Mouse (Mus musculus) forebrain, embryonic 15.5 days (tissue): ENCODE data around the gene Asb6. TPM values are rescaled to one million over a fixed set of nuclear protein-coding genes. Genes with fewer than 3 reads are reported as not detected.
A peak's percentile ranks its signal among the peaks of the same experiment; 100 is the strongest.

ENCODE experiments used
- ATAC-seq: fragments of 200-750 bp; cut with Nextera tagmentation; replicated peaks from 2 replicates; pipeline ENCODE4 v1.8.0; 2017; ENCODE audit warnings: mild to moderate bottlenecking, moderate TSS enrichment, moderate library complexity
- H3K27ac ChIP-seq: fragments of 300-500 bp; sonication (generic); replicated peaks from 2 replicates; pipeline ENCODE4 v1.5.1; 2015; ENCODE audit warnings: mild to moderate bottlenecking, inconsistent platforms
- H3K27me3 ChIP-seq: fragments of 300-500 bp; sonication (generic); 2 replicates; pipeline ENCODE4 v1.6.1; 2015; ENCODE audit warnings: inconsistent platforms
- H3K36me3 ChIP-seq: fragments of 300-500 bp; sonication (generic); 2 replicates; pipeline ENCODE4 v1.6.1; 2015; ENCODE audit warnings: mild to moderate bottlenecking, inconsistent platforms
- H3K4me1 ChIP-seq: fragments of 300-500 bp; sonication (generic); 2 replicates; pipeline ENCODE4 v1.6.1; 2015; ENCODE audit warnings: inconsistent platforms
- H3K4me2 ChIP-seq: fragments of 300-500 bp; sonication (generic); replicated peaks from 2 replicates; pipeline ENCODE4 v1.6.1; 2015; ENCODE audit warnings: mild to moderate bottlenecking, inconsistent platforms
- H3K4me3 ChIP-seq: fragments of 300-500 bp; sonication (generic); 2 replicates; pipeline ENCODE4 v1.5.1; 2015; ENCODE audit warnings: mild to moderate bottlenecking, inconsistent platforms
- H3K9ac ChIP-seq: fragments of 300-500 bp; sonication (generic); replicated peaks from 2 replicates; pipeline ENCODE4 v1.6.1; 2015; ENCODE audit warnings: mild to moderate bottlenecking, inconsistent platforms
- H3K9me3 ChIP-seq: fragments of 300-500 bp; sonication (generic); 2 replicates; pipeline ENCODE4 v1.6.1; 2016; ENCODE audit warnings: inconsistent platforms
- WGBS: fragments of 180-500 bp; shearing (Covaris S2); methylation state at CpG from one replicate; pipeline ENCODE4 v1.1.7; 2015; ENCODE audit warnings: mixed read lengths; 5-methylcytosine and 5-hydroxymethylcytosine counted together
- polyA plus RNA-seq: library from polyadenylated mRNA; unstranded; fragments of >200 nt; fragmentation: Nextera tagmentation; extraction: Ambion mirVana; gene quantifications from 2 replicates; pipeline ENCODE4 v1.2.1, GENCODE M21; 2015

Gene Asb6
- polyA plus RNA-seq, 1 experiment from 2014 or later, result 43.3 TPM

DNA sequence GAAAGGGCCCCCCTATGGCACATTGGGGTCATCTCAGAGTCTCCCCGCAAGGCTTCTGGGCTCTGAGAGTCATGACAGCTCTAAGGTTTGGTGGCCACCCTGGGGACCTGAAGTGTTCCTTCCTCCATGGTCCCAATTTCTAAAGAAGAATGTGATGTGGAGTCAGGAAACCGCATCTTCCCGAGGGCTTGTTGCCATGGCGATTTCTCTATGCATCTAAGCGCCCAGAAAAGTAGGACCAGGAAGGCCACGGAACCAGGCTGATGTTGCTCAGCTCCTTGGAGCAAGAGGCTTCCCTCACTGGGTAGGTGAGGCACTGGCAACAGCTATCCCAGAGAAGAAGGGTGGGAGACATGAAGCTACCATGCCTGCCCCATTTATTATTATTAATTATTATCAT lies 26.9 kb upstream of the Asb6 start:
- Histone ChIP-seq H3K4me3 (no peak overlapping the region), H3K27ac (no peak overlapping the region), H3K9ac (no peak overlapping the region), H3K4me2 (no peak overlapping the region), H3K27me3 (no peaks in the 10 kb centered on the region), H3K36me3 (no peaks in the 10 kb centered on the region), H3K4me1 (peaks cover 9% of the 10 kb centered on the region; the same call in 1 of the 2 replicates), H3K9me3 (no peaks in the 10 kb centered on the region)
- 61% methylated on average over 6 of the region's 6 CpGs for WGBS
- ATAC-seq, result no peak

DNA sequence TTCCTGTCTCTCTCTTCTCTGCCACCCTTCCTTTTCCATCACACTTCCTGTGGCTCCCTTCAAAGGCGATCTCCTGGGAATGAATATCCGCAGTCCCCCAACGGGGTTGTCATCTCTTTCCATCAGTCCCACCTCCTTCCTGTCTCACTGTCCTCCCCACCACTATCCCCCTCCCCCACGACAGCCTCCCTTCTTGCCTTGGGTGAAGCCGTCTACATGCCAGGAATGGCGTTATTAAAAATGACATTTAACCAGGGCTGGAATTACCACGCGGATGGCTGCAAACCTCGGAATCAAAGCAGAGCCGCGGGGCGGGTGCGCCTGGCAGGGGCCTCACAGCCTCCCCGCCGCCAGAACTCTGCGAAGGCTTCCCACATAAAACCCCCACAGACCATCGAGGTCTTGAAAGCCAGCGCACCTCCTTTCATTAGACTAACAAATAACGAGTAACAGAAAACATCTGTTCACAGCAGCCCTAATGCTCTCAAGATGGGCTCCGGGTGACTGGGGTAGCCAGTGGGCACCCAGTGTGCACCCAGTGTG lies 22.7 kb upstream of the Asb6 start:
- Histone ChIP-seq H3K36me3 (no peaks in the 10 kb centered on the region), H3K4me1 (peaks cover 9% of the 10 kb centered on the region; the same call in 1 of the 2 replicates), H3K9me3 (no peaks in the 10 kb centered on the region), H3K27ac (no peak overlapping the region), H3K4me3 (no peak overlapping the region), H3K27me3 (no peaks in the 10 kb centered on the region), H3K9ac (no peak overlapping the region), H3K4me2 (no peak overlapping the region)
- ATAC-seq, result no peak
- WGBS, result 38% methylated on average over 20 of the region's 20 CpGs

DNA sequence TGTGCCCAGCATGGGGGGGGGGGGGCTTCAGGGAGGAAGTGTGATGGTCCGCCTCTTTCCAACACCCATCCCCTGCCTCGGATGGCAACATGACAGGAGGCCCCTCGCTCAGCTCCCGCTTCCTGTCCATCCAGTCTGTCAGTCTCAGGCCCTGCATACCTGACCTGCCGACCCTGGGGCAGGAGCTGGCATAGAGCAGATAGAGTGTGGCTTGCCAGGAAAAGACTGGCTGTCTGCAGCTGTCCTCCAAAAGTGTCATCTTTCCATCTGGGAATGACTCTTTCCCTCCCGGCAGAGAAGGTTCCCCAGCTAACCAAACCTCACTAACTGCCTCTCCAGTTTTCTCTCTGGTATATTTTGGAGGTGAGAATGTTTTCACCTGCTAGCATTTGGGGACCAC lies 20.4 kb upstream of the Asb6 start:
- 69% methylated on average over 6 of the region's 6 CpGs for WGBS
- Histone ChIP-seq H3K36me3 (no peaks in the 10 kb centered on the region), H3K4me3 (no peak overlapping the region), H3K4me2 (no peak overlapping the region), H3K4me1 (peaks cover 12% of the 10 kb centered on the region), H3K27ac (no peak overlapping the region), H3K27me3 (peaks cover 13% of the 10 kb centered on the region), H3K9me3 (no peaks in the 10 kb centered on the region), H3K9ac (no peak overlapping the region)
- ATAC-seq, result no peak

DNA sequence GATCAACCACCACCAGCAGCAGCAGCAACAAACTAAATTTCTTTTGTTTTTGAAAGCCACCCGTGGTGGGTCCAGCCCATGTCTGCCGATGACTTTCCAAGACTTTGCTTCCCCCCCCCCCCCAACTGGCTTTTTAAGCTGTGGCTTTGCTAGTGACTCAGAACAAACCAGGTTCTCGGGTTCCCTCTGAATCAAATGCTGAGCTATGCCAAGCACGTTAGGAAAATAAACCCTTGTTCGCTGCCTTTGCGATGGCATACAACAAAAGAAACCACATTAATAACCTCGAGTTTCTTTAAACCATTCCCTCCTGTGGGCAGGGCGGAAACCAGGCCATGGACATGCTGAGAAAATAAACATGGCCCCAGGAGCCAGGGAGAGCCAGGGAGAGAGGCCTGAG lies 18.1 kb upstream of the Asb6 start:
- Histone ChIP-seq H3K4me2 (no peak overlapping the region), H3K36me3 (no peaks in the 10 kb centered on the region), H3K27ac (no peak overlapping the region), H3K4me1 (peaks cover 20% of the 10 kb centered on the region), H3K27me3 (peaks cover 33% of the 10 kb centered on the region), H3K4me3 (no peak overlapping the region), H3K9me3 (no peaks in the 10 kb centered on the region), H3K9ac (no peak overlapping the region)
- no peak for ATAC-seq
- 51% methylated on average over 8 of the region's 8 CpGs for WGBS

DNA sequence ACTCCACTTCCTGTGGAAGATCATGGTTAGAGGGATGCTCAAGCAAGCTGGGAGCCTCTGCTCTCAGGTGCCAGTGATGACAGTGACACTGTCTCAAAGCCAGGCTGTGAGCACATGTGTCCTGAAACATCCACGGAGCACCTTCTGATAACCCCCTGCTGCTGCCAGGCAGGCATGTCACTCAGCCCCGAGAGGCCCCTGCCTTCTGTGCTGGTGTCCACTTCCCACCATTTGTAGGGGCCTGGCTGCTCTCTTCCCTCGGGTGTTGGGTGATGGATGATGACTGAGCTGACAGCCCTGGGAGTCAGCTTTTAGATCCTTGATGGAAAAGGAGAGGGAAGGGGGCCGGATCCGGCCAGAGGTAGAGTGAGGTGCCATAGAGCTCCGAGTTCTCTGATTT lies 16.6 kb upstream of the Asb6 start:
- Histone ChIP-seq H3K27ac (no peak overlapping the region), H3K9ac (no peak overlapping the region), H3K4me3 (no peak overlapping the region), H3K9me3 (no peaks in the 10 kb centered on the region), H3K4me1 (peaks cover 11% of the 10 kb centered on the region), H3K27me3 (peaks cover 33% of the 10 kb centered on the region), H3K36me3 (no peaks in the 10 kb centered on the region), H3K4me2 (no peak overlapping the region)
- no peak for ATAC-seq
- 53% methylated on average over 6 of the region's 6 CpGs for WGBS

DNA sequence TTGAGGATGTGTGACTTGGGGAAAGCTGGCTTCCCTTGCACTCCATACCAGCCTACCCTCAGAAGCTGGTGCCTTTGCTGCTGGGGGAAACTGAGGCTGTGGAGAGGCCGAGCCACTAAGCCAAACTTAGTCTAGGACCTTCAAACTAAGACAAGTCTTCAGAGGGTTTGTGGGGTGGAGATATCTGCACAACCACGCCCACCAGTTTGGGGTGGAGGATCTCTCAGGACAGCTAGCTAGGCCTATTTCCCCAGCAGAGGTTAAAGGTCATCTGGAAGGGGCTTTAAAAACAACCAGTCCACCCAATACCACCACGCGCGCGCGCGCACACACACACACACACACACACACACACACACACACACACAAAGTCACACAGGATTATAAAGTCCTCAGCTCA lies 16.1 kb upstream of the Asb6 start:
- Histone ChIP-seq H3K9me3 (no peaks in the 10 kb centered on the region), H3K36me3 (no peaks in the 10 kb centered on the region), H3K4me1 (peaks cover 11% of the 10 kb centered on the region), H3K4me2 (no peak overlapping the region), H3K4me3 (no peak overlapping the region), H3K27ac (no peak overlapping the region), H3K27me3 (peaks cover 33% of the 10 kb centered on the region), H3K9ac (no peak overlapping the region)
- ATAC-seq, result no peak
- 89% methylated on average over 8 of the region's 8 CpGs for WGBS

DNA sequence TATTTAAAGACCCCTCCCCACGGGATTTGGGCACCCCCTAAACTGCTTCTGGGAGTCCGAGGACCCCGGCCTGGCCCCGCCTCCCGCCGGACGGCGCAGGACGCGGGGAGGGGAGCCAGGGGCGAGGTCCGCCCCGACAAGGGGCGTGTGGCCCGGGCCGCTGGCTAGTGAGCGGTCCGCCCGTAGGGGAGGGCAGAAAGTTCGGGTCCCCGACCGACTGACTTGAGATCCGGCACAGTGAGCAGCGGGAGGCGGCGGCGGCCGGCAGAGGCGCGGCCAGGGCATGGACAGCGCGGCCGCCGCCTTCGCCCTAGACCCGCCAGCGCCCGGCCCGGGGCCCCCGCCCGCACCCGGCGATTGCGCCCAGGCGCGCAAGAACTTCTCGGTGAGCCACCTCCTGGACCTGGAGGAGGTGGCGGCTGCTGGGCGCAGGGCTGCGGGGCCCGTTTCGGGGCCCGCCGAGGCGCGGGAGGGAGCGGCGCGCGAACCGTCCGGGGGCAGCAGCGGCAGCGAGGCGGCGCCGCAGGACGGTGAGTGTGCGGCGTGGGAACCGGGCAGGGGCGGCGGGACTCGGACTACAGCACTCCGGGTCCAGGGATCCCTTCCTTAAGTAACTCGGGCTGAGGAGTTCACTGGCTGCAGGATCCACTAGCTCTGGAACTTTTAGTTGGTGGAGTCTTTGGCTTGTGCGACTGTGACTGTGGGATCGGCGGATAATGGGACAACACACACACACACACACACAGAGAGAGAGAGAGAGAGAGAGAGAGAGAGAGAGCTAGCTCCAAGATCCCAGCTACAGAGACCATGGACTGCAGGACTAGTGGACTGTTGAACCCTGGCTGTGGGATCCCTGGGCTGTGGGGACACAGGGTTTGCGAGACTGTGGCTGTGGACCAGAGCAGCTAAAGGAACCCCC lies 15.3 kb upstream of the Asb6 start:
- Histone ChIP-seq H3K27me3 (peaks cover 33% of the 10 kb centered on the region), H3K4me1 (peaks cover 11% of the 10 kb centered on the region), H3K9me3 (no peaks in the 10 kb centered on the region), H3K4me3 (peak overlapping the region; percentile 49), H3K4me2 (peak overlapping the region; percentile 64), H3K36me3 (no peaks in the 10 kb centered on the region), H3K27ac (no peak overlapping the region), H3K9ac (peak overlapping the region; percentile 46)
- 0 out of 2 replicates have a peak, but pooled peaks have one; percentile 23 for ATAC-seq
- WGBS, result 1% methylated on average over 80 of the region's 80 CpGs

DNA sequence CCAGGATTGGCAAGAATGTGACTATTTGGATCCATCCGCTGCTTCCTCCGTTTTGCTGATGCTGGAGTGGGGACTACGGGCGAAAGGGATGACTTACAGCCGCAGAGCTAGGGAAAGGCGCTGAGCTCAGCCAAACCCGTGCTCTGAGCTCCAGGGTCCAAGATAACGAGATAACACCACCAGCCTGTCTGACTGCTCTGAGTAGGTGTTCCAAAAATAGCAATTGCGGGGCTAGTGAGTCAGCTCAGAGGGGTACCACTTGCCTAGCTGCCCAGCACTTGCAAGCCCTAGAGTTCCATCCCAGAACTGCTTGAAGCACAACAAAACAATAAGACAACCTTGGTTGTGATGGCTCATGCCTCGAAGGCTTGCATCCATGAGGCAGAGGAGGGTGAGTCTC lies 12.5 kb upstream of the Asb6 start:
- H3K4me3 ChIP-seq, result no peak overlapping the region
- H3K36me3 ChIP-seq, result no peaks in the 10 kb centered on the region
- no peak overlapping the region for H3K4me2 ChIP-seq
- no peak for ATAC-seq
- peaks cover 33% of the 10 kb centered on the region for H3K27me3 ChIP-seq
- H3K9me3 ChIP-seq, result no peaks in the 10 kb centered on the region
- WGBS, result 54% methylated on average over 10 of the region's 10 CpGs
- no peak overlapping the region for H3K9ac ChIP-seq
- peaks cover 11% of the 10 kb centered on the region for H3K4me1 ChIP-seq
- no peak overlapping the region for H3K27ac ChIP-seq

DNA sequence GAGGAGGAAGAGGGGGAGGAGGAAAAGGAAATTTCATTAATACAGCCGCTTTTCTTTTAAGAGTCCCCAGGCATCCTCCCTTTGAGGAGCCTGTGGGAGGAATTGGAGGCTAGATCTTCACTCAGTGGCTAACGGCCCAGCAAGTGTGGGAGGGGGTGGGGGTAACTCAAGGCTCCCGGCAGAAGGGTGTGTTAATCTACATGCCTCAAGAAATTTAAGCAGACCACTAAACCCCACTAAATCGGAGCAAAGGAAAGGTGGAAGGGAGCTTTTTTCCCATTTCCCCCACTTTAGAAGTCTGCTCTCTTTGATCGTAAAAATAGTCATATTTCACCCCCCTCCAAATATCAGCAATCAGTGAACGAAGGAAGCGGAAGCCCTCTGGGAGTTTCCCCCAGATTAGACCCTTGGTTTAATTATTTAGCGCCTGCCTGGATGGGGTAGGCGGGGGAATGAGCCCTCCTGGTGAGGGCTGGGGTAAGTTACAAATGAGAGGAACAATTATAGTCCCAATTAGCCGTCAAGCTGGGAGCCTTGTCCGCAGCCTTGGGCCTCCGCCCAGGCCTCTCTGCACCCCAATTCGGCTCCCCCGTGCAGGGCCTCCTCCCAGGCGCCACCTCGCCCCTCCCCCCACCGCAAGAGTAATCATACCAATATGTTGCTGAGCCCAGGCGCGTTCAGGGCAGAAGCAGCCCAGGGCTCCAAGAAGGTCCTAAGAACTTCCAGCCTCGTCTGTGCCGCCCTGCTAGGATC lies 6.3 kb upstream of the Asb6 start:
- no peaks in the 10 kb centered on the region for H3K27me3 ChIP-seq
- 4% methylated on average over 20 of the region's 21 CpGs for WGBS
- H3K27ac ChIP-seq, result peak overlapping the region; percentile 50
- H3K4me3 ChIP-seq, result no peak overlapping the region
- 0 out of 2 replicates have a peak overlapping the region, but pooled peaks have one; percentile 19 for H3K9ac ChIP-seq
- peak overlapping the region; percentile 19 for H3K4me2 ChIP-seq
- ATAC-seq, result no peak; the same call in 1 of the 2 replicates
- no peaks in the 10 kb centered on the region for H3K36me3 ChIP-seq
- peaks cover 15% of the 10 kb centered on the region for H3K4me1 ChIP-seq
- H3K9me3 ChIP-seq, result no peaks in the 10 kb centered on the region

DNA sequence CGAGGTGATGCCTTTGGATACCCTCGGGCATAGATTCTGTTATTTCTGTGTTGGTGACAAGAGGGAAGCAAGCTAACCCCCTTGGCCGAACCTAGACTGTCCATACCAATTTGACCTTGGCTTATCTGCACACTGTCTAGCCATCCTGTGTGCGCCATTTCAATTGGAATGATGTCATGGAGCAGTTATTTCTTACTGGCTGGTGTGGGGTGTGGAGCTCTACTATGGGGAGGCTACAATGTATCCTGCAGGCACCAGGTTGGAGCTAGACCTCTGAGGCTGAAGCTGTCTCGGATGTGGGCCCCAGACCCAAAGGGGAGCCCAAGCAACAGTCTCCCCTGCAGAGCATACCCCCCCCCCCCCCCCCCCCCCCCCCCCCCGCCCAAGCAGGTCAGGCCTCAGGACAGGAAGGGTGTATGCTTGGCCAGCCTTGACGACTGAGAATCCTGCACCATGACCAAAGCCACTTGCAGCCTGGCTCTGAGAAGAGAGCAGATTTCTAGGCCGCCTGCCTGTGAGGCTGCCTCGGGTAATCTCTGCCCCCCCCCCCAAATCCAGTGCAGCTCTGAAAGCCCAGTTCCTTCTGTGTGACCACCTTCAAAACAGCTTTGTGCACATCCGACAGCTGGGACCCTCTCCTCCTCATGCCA lies 4.4 kb upstream of the Asb6 start, which contains the start of gene Prrx2:
Gene Prrx2, plus strand, starts transcription at position 600 of the 650 bp plus-strand sequence.
- no peak within 1 kb of the TSS for H3K9ac ChIP-seq
- no peaks in the 10 kb centered on the region for H3K36me3 ChIP-seq
- WGBS, result 75% methylated on average over 8 of the region's 10 CpGs
- no peak within 1 kb of the TSS for H3K4me3 ChIP-seq
- peaks cover 15% of the 10 kb centered on the region for H3K4me1 ChIP-seq
- no peaks in the 10 kb centered on the region for H3K27me3 ChIP-seq
- no peak for ATAC-seq
- no peak within 1 kb of the TSS; the same call in 1 of the 2 replicates for H3K27ac ChIP-seq
- H3K4me2 ChIP-seq, result no peak within 1 kb of the TSS
- no peaks in the 10 kb centered on the region for H3K9me3 ChIP-seq

DNA sequence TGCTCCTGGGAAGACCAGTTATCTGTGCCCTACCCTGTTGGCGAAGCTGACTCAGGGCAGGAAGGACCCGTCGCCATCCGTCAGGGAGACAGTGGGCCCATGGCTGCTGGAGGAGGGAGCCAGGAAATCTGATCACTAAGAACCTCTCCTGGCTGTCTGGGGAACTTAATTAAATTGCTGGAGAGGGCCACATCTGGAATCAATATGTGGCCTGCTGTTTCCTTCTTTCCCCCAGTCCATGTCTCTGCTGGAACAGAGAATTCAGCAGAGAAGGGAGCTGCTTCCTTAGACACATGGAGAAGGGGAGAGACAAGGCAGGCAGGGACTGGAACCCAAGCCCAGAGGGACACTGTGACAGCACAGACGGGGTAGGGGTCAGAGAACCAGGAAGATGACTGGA lies 3.5 kb upstream of the Asb6 start:
- Histone ChIP-seq H3K9me3 (no peaks in the 10 kb centered on the region), H3K27ac (no peak overlapping the region), H3K4me1 (peaks cover 15% of the 10 kb centered on the region), H3K36me3 (no peaks in the 10 kb centered on the region), H3K4me2 (no peak overlapping the region), H3K4me3 (no peak overlapping the region), H3K9ac (no peak overlapping the region), H3K27me3 (no peaks in the 10 kb centered on the region)
- ATAC-seq, result no peak
- 81% methylated on average over 5 of the region's 5 CpGs for WGBS
